Mouse (Mus musculus) mouse embryonic stem cell (cell line): ENCODE measurements around the gene Adap1.
"Not testable (repeated sequence)": the region's sequence is repeated elsewhere in the genome, so short reads cannot be mapped to it uniquely, and the experiment has no call there.

Experiments used
- in situ Hi-C, 2 experiments: fragments of 300-500 bp; cut with MboI; formaldehyde crosslinking; loops; 1 replicate in 1 of 2; 3 replicates in 1 of 2; pipeline ENCODE4 v1.14.3; 2019 to 2020; ENCODE audit warnings: low sequenced_read_pairs in 2 of 2, low pct_unique_long_range_greater_than_20kb in 1 of 2, mixed read lengths in 1 of 2; ENCODE audit not compliant: unreplicated experiment in 1 of 2

The Adap1 gene

GRCm38 (mm10) chr5:139353496-139353895 is 28.1 kb upstream of the Adap1 start:
- in situ Hi-C loops, result no loop called here

GRCm38 (mm10) chr5:139352317-139352716 is 26.9 kb upstream of the Adap1 start, which contains the start of gene Cyp2w1:
Cyp2w1 (plus strand) TSS chr5:139352617.
- in situ Hi-C loops, result no loop called here

- in situ Hi-C loops, result no loop called here
Observed at GRCm38 (mm10) chr5:139351628-139352027, 26.2 kb upstream of the Adap1 start.

- in situ Hi-C loops, result no loop called here
Observed at GRCm38 (mm10) chr5:139351134-139351533, 25.7 kb upstream of the Adap1 start, which contains the start of gene Cox19. Cox19 (minus strand) TSS chr5:139351418.

GRCm38 (mm10) chr5:139349713-139350112 is 24.3 kb upstream of the Adap1 start:
- in situ Hi-C loops, result no loop called here

GRCm38 (mm10) chr5:139347225-139347624 is 21.8 kb upstream of the Adap1 start:
- in situ Hi-C loops, result no loop called here

GRCm38 (mm10) chr5:139345364-139345714 is 19.9 kb upstream of the Adap1 start:
- in situ Hi-C loops, result no loop called here

GRCm38 (mm10) chr5:139344687-139345363 is 19.4 kb upstream of the Adap1 start:
- in situ Hi-C loops, result no loop called here

- in situ Hi-C loops, result no loop called here
Observed at GRCm38 (mm10) chr5:139344021-139344686, 18.7 kb upstream of the Adap1 start.

- in situ Hi-C loops, result no loop called here
Observed at GRCm38 (mm10) chr5:139338891-139339290, 13.5 kb upstream of the Adap1 start.

- in situ Hi-C loops, result no loop called here
Observed at GRCm38 (mm10) chr5:139338403-139338802, 13.0 kb upstream of the Adap1 start.

GRCm38 (mm10) chr5:139337826-139338370 is 12.5 kb upstream of the Adap1 start:
- in situ Hi-C loops, result no loop called here

GRCm38 (mm10) chr5:139335634-139336033 is 10.2 kb upstream of the Adap1 start:
- in situ Hi-C loops, result no loop called here

- in situ Hi-C loops, result not testable (repeated sequence)
Observed at GRCm38 (mm10) chr5:139334394-139334793, 9.0 kb upstream of the Adap1 start.

- in situ Hi-C loops, result no loop called here
Observed at GRCm38 (mm10) chr5:139333301-139334013, 8.0 kb upstream of the Adap1 start.

- in situ Hi-C loops, result no loop called here
Observed at GRCm38 (mm10) chr5:139332590-139333272, 7.3 kb upstream of the Adap1 start.

GRCm38 (mm10) chr5:139331742-139332141 is 6.3 kb upstream of the Adap1 start:
- in situ Hi-C loops, result no loop called here

GRCm38 (mm10) chr5:139330766-139331165 is 5.3 kb upstream of the Adap1 start:
- in situ Hi-C loops, result no loop called here

GRCm38 (mm10) chr5:139327634-139328020 is 2.2 kb upstream of the Adap1 start:
- in situ Hi-C loops, result no loop called here
